Mouse (Mus musculus) heart, postnatal 0 days (tissue): ENCODE measurements around the gene Gm49395. TPM values are rescaled to one million over a fixed set of nuclear protein-coding genes. Genes with fewer than 3 reads are reported as not detected.

Experiments
- ATAC-seq: fragments of 200-750 bp; cut with Nextera tagmentation; 2 replicates; pipeline ENCODE4 v1.8.0; 2017; ENCODE audit warnings: low read depth, moderate number of reproducible peaks, moderate library complexity; ENCODE audit not compliant: insufficient read depth
- DNase-seq: peaks from one replicate; pipeline ENCODE4 v3.0.0-alpha.2; 2016; ENCODE audit warnings: low spot score
- H3K27ac ChIP-seq: fragments of 300-500 bp; sonication (generic); 2 replicates; pipeline ENCODE4 v1.5.1; 2014; ENCODE audit warnings: low read depth, mild to moderate bottlenecking
- H3K27me3 ChIP-seq: fragments of 300-500 bp; sonication (generic); 2 replicates; pipeline ENCODE4 v1.6.1; 2014; ENCODE audit warnings: low read length, mixed read lengths; ENCODE audit not compliant: control insufficient read depth, insufficient read depth
- H3K36me3 ChIP-seq: fragments of 300-500 bp; sonication (generic); replicated peaks from 2 replicates; pipeline ENCODE4 v1.6.1; 2014; ENCODE audit warnings: low read length, mixed read lengths; ENCODE audit not compliant: control insufficient read depth, insufficient read depth
- H3K4me1 ChIP-seq: fragments of 300-500 bp; sonication (generic); 2 replicates; pipeline ENCODE4 v1.6.1; 2014; ENCODE audit warnings: antibody characterized with exemption; ENCODE audit not compliant: control insufficient read depth, insufficient read depth
- H3K4me2 ChIP-seq: fragments of 300-500 bp; sonication (generic); 2 replicates; pipeline ENCODE4 v1.6.1; 2014; ENCODE audit warnings: low read depth, mild to moderate bottlenecking, low read length, moderate library complexity
- H3K4me3 ChIP-seq: fragments of 300-500 bp; sonication (generic); 2 replicates; pipeline ENCODE4 v1.5.1; 2014; ENCODE audit warnings: low read depth, low read length
- H3K9ac ChIP-seq: fragments of 300-500 bp; sonication (generic); replicated peaks from 2 replicates; pipeline ENCODE4 v1.6.1; 2014; ENCODE audit warnings: low read depth, low read length, mixed read lengths
- H3K9me3 ChIP-seq: fragments of 300-500 bp; sonication (generic); replicated peaks from 2 replicates; pipeline ENCODE4 v1.6.1; 2016; ENCODE audit warnings: low read length; ENCODE audit not compliant: control insufficient read depth
- CTCF ChIP-seq: IDR thresholded peaks from 2 replicates; pipeline ENCODE4 v1.5.1; 2016; ENCODE audit warnings: antibody characterized with exemption, control low read depth, low read depth
- EP300 ChIP-seq: IDR thresholded peaks from 2 replicates; pipeline ENCODE4 v1.6.1; 2016; ENCODE audit warnings: antibody characterized with exemption, low read depth
- WGBS: fragments of 180-500 bp; shearing (Covaris S2); extraction: QIAGEN DNeasy Blood & Tissue Kit; methylation state at CpG from one replicate; pipeline ENCODE4 v1.1.7; 2014; 5-methylcytosine and 5-hydroxymethylcytosine counted together
- polyA plus RNA-seq: library from polyadenylated mRNA; unstranded; fragments of >200 nt; fragmentation: Nextera tagmentation; extraction: Ambion mirVana; gene quantifications from 2 replicates; pipeline ENCODE4 v1.2.1, GENCODE M21; 2015
- total RNA-seq: library from RNA; depleted of rRNA; stranded (reverse); fragments of >200 nt; gene quantifications from 2 replicates; pipeline ENCODE4 v1.2.3, GENCODE M21; 2014; ENCODE audit warnings: low replicate concordance

Gm49395 gene
- total and polyA plus RNA-seq, 2 experiments from 2014 or later: 8.8 to 24.8 TPM

- H3K9ac ChIP-seq: no peak overlapping the region
- peak overlapping the region; percentile 4; the same call in 1 of the 2 replicates for H3K4me2 ChIP-seq
- H3K27me3 ChIP-seq: no peaks in the 10 kb centered on the region
- H3K9me3 ChIP-seq: no peaks in the 10 kb centered on the region
- 54% methylated on average over 5 of the region's 5 CpGs for WGBS
- no peak for DNase-seq
- no peak for ATAC-seq
- peak overlapping the region; percentile 15; the same call in 1 of the 2 replicates for H3K27ac ChIP-seq
- H3K4me3 ChIP-seq: no peak overlapping the region
- no peaks in the 10 kb centered on the region for H3K36me3 ChIP-seq
- peaks cover 52% of the 10 kb centered on the region for H3K4me1 ChIP-seq
- TF ChIP-seq CTCF (no peak), EP300 (no peak)
Measured at GRCm38 (mm10) chr13:115096965-115097364, 4.8 kb downstream of the Gm49395 start.

DNA sequence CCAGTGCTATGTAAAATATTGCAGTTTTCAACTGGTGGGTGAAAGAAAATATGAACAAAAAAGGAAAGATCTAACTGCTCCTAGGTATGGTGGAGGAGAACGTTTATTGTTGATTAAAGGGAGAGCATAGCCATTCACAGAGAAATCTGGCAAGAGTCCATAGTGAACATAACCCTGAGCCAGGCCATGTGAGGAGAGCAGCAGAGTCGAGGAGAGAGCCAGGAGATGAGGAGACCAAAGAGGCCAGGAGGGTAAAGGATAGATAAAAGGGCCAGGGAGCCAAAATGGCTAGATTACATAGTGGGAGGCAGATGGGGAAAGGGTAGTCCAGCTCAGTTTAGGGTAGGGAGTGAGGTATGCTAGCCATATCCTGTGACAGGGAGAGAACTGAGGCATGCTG is 5.5 kb downstream of the Gm49395 start:
- ATAC-seq: no peak
- WGBS: 3% methylated on average over 2 of the region's 2 CpGs
- Histone ChIP-seq H3K4me1 (peaks cover 58% of the 10 kb centered on the region), H3K36me3 (no peaks in the 10 kb centered on the region), H3K9ac (no peak overlapping the region), H3K9me3 (no peaks in the 10 kb centered on the region), H3K4me2 (peak overlapping the region; percentile 4; the same call in 1 of the 2 replicates), H3K4me3 (no peak overlapping the region), H3K27me3 (no peaks in the 10 kb centered on the region), H3K27ac (peak overlapping the region; percentile 47)
- DNase-seq: peak; percentile 52
- TF ChIP-seq EP300: no peak
- no peak for TF ChIP-seq CTCF

GRCm38 (mm10) chr13:115095392-115095791 is 6.3 kb downstream of the Gm49395 start:
- peak overlapping the region; percentile 47; the same call in 1 of the 2 replicates for H3K27ac ChIP-seq
- H3K4me3 ChIP-seq: no peak overlapping the region
- peak overlapping the region; percentile 4; the same call in 1 of the 2 replicates for H3K4me2 ChIP-seq
- TF ChIP-seq CTCF: no peak
- no peak for TF ChIP-seq EP300
- H3K4me1 ChIP-seq: peaks cover 63% of the 10 kb centered on the region
- H3K27me3 ChIP-seq: no peaks in the 10 kb centered on the region
- no peak overlapping the region for H3K9ac ChIP-seq
- DNase-seq: no peak
- no peak for ATAC-seq
- 86% methylated on average over 2 of the region's 2 CpGs for WGBS
- no peaks in the 10 kb centered on the region for H3K9me3 ChIP-seq
- H3K36me3 ChIP-seq: no peaks in the 10 kb centered on the region

- no peak for ATAC-seq
- peak overlapping the region; percentile 92; the same call in 1 of the 2 replicates for H3K4me2 ChIP-seq
- peaks cover 10% of the 10 kb centered on the region for H3K36me3 ChIP-seq
- peaks cover 55% of the 10 kb centered on the region for H3K4me1 ChIP-seq
- peak overlapping the region; percentile 93 for H3K27ac ChIP-seq
- H3K9ac ChIP-seq: no peak overlapping the region
- TF ChIP-seq EP300 (no peak), CTCF (no peak)
- H3K27me3 ChIP-seq: no peaks in the 10 kb centered on the region
- H3K9me3 ChIP-seq: no peaks in the 10 kb centered on the region
- peak overlapping the region; percentile 67; the same call in 1 of the 2 replicates for H3K4me3 ChIP-seq
- no peak for DNase-seq
- WGBS: 47% methylated on average over 3 of the region's 3 CpGs
Measured at GRCm38 (mm10) chr13:115091511-115091910, 10.2 kb downstream of the Gm49395 start.

GRCm38 (mm10) chr13:115090977-115091445 is 10.7 kb downstream of the Gm49395 start:
- TF ChIP-seq EP300 (no peak), CTCF (no peak)
- Histone ChIP-seq H3K36me3 (peaks cover 12% of the 10 kb centered on the region), H3K9me3 (no peaks in the 10 kb centered on the region), H3K9ac (peak overlapping the region; percentile 73), H3K27me3 (no peaks in the 10 kb centered on the region), H3K4me2 (peak overlapping the region; percentile 92), H3K4me3 (peak overlapping the region; percentile 67), H3K4me1 (peaks cover 51% of the 10 kb centered on the region), H3K27ac (peak overlapping the region; percentile 93)
- ATAC-seq (no peak), DNase-seq (no peak)
- WGBS: 33% methylated on average over 9 of the region's 9 CpGs
